Mouse (Mus musculus) stomach, postnatal 0 days (tissue): ENCODE data around the gene B3galt1. TPM values are rescaled to one million over a fixed set of nuclear protein-coding genes. Genes with fewer than 3 reads are reported as not detected.

Experiments
- ATAC-seq: fragments of 200-750 bp; cut with Nextera tagmentation; 2 replicates; pipeline ENCODE4 v1.8.0; 2017; ENCODE audit not compliant: low FRiP score, low TSS enrichment
- DNase-seq: peaks from one replicate; pipeline ENCODE4 v3.0.0-alpha.2; 2016; ENCODE audit warnings: low spot score
- H3K27ac ChIP-seq: fragments of 300-500 bp; sonication (generic); replicated peaks from 2 replicates; pipeline ENCODE4 v1.5.1; 2014; ENCODE audit warnings: mild to moderate bottlenecking, control low read depth
- H3K27me3 ChIP-seq: fragments of 300-500 bp; sonication (generic); 2 replicates; pipeline ENCODE4 v1.6.1; 2014; ENCODE audit warnings: low read length; ENCODE audit not compliant: control insufficient read depth, insufficient read depth
- H3K36me3 ChIP-seq: fragments of 300-500 bp; sonication (generic); 2 replicates; pipeline ENCODE4 v1.6.1; 2014; ENCODE audit warnings: low read length, mixed read lengths; ENCODE audit not compliant: control insufficient read depth, insufficient read depth
- H3K4me1 ChIP-seq: fragments of 300-500 bp; sonication (generic); replicated peaks from 2 replicates; pipeline ENCODE4 v1.6.1; 2014; ENCODE audit warnings: antibody characterized with exemption; ENCODE audit not compliant: control insufficient read depth, insufficient read depth
- H3K4me2 ChIP-seq: fragments of 300-500 bp; sonication (generic); replicated peaks from 2 replicates; pipeline ENCODE4 v1.6.1; 2014; ENCODE audit warnings: low read depth, mild to moderate bottlenecking, control low read depth, moderate library complexity
- H3K4me3 ChIP-seq: fragments of 300-500 bp; sonication (generic); 2 replicates; pipeline ENCODE4 v1.5.1; 2014; ENCODE audit warnings: low read depth, low read length, control low read depth
- H3K9ac ChIP-seq: fragments of 300-500 bp; sonication (generic); 2 replicates; pipeline ENCODE4 v1.6.1; 2014; ENCODE audit warnings: mild to moderate bottlenecking, low read length, control low read depth, mixed read lengths
- H3K9me3 ChIP-seq: fragments of 300-500 bp; sonication (generic); 2 replicates; pipeline ENCODE4 v1.6.1; 2016; ENCODE audit warnings: low read length; ENCODE audit not compliant: control insufficient read depth
- CTCF ChIP-seq: IDR thresholded peaks from 2 replicates; pipeline ENCODE4 v1.5.1; 2016; ENCODE audit warnings: antibody characterized with exemption, low read depth, mild to moderate bottlenecking, moderate library complexity
- EP300 ChIP-seq: optimal IDR thresholded peaks from 2 replicates; pipeline ENCODE3; 2016; ENCODE audit warnings: antibody characterized with exemption
- WGBS: fragments of 180-500 bp; shearing (Covaris S2); extraction: QIAGEN DNeasy Blood & Tissue Kit; methylation state at CpG from one replicate; pipeline ENCODE4 v1.1.7; 2014; 5-methylcytosine and 5-hydroxymethylcytosine counted together
- polyA plus RNA-seq: library from polyadenylated mRNA; unstranded; fragments of >200 nt; fragmentation: Nextera tagmentation; extraction: Ambion mirVana; gene quantifications from 2 replicates; pipeline ENCODE4 v1.2.1, GENCODE M21; 2015

The B3galt1 gene
- polyA plus RNA-seq, 1 experiment from 2014 or later = 2.1 TPM

DNA sequence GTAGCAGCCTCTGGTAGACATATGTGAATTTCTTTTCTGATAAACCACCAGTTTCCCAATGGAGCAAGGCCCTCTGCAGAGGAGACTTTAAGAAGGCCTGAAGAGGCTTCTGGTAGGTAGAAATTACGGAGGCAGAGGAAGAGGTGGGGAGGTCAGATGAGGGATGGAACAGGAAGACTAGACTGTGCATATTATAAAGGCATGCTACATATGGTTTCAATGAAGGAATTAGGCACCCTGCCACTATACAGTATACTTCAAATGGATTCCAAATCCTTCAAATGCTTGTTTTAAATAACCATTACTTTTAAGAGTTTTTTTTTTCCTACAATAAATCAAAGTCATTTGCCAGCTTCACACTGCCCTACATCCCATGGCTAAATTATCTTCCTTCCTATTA, 518.8 kb downstream of the B3galt1 start:
- DNase-seq (no peak), ATAC-seq (no peak)
- Histone ChIP-seq H3K9ac (no peak overlapping the region), H3K27ac (no peak overlapping the region), H3K4me2 (no peak overlapping the region), H3K9me3 (no peaks in the 10 kb centered on the region), H3K36me3 (no peaks in the 10 kb centered on the region), H3K27me3 (no peaks in the 10 kb centered on the region), H3K4me3 (no peak overlapping the region), H3K4me1 (no peaks in the 10 kb centered on the region)
- 67% methylated on average over 1 of the region's 1 CpGs for WGBS
- TF ChIP-seq CTCF = no peak

DNA sequence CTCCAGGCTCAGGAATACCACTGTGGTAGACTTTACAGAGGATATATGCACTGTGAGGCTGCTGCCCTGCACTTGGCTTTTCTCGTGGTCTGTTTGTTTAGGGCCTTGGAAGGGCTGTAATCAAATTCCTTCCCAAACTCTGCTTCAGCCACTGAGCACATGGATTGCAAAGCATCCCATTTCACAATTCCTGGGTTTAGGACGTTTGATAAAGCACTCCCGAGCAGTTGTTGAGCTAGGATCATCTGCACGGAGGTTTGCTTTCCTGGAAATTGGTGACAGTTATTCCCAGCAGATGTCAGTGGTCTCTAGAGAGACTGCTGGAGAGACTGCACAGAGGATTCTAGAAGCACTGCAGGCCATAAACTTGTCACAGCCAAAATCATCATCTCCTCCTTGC, 520.4 kb downstream of the B3galt1 start:
- Histone ChIP-seq H3K27ac (no peak overlapping the region), H3K4me1 (no peaks in the 10 kb centered on the region), H3K4me3 (no peak overlapping the region), H3K27me3 (no peaks in the 10 kb centered on the region), H3K4me2 (no peak overlapping the region), H3K9me3 (no peaks in the 10 kb centered on the region), H3K9ac (no peak overlapping the region), H3K36me3 (no peaks in the 10 kb centered on the region)
- WGBS = 38% methylated on average over 4 of the region's 4 CpGs
- ATAC-seq = no peak
- no peak for DNase-seq
- TF ChIP-seq EP300 (no peak), CTCF (no peak)

DNA sequence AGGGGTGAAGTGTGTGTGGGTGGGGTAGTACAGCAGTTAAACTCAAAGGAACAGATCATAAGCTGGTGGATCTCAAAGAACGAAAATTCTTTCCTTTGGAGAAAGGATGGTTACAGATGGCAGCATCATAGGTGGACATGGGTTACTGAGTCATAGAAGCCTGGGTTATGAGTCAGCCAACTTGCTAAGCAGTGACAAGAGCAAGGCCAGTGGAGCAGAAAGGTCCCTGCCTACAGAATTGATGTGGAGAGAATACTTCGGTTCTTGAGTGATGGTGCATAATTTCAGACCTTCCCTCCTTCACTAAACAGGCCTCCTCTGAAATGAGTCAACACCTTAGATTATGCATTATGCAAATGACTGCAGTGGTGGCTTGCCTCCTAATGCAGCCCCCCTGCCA, 525.9 kb downstream of the B3galt1 start:
- Histone ChIP-seq H3K27ac (no peak overlapping the region), H3K9me3 (no peaks in the 10 kb centered on the region), H3K4me1 (no peaks in the 10 kb centered on the region), H3K27me3 (no peaks in the 10 kb centered on the region), H3K4me3 (no peak overlapping the region), H3K9ac (no peak overlapping the region), H3K36me3 (no peaks in the 10 kb centered on the region), H3K4me2 (no peak overlapping the region)
- DNase-seq (no peak), ATAC-seq (no peak)
- no peak for TF ChIP-seq EP300
- no peak for TF ChIP-seq CTCF
- 81% methylated on average over 2 of the region's 2 CpGs for WGBS

DNA sequence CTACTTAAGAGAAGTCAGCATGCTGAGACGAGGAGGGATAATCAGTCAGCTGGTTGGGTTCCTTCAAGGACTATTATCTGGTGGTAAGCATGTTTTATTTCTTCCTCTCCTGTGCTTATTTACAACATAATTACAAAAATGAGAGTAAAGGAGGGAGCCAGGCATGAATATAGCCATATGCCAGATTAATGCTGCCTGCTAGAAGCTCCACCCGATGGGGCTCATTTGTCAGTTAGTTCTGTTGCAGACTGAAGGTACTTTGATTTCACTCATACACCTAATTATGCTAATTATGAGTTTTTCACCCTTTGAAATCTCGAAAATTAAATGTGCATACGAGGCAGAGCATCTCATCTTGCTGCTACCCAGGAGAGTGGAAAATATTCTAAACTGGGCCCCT, 539.0 kb downstream of the B3galt1 start:
- Histone ChIP-seq H3K27ac (no peak overlapping the region), H3K9ac (no peak overlapping the region), H3K36me3 (no peaks in the 10 kb centered on the region), H3K4me3 (no peak overlapping the region), H3K9me3 (no peaks in the 10 kb centered on the region), H3K27me3 (no peaks in the 10 kb centered on the region), H3K4me1 (no peaks in the 10 kb centered on the region), H3K4me2 (no peak overlapping the region)
- DNase-seq = no peak
- ATAC-seq = no peak
- 72% methylated on average over 4 of the region's 4 CpGs for WGBS
- TF ChIP-seq EP300 (no peak), CTCF (no peak)

DNA sequence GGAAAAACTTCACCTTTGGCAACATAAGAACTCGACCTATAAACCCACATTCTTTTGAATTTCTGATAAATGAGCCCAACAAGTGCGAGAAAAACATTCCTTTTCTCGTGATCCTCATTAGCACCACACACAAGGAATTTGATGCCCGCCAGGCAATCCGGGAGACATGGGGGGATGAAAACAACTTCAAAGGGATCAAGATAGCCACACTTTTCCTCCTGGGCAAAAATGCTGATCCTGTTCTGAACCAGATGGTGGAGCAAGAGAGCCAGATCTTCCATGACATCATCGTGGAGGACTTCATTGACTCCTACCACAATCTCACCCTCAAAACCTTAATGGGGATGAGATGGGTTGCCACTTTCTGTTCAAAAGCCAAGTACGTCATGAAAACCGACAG, 552.4 kb downstream of the B3galt1 start:
- 74% methylated on average over 8 of the region's 8 CpGs for WGBS
- DNase-seq = no peak
- no peaks in the 10 kb centered on the region for H3K9me3 ChIP-seq
- H3K27ac ChIP-seq = no peak overlapping the region
- no peak for TF ChIP-seq EP300
- peak; percentile 43 for TF ChIP-seq CTCF
- H3K4me1 ChIP-seq = no peaks in the 10 kb centered on the region
- H3K27me3 ChIP-seq = no peaks in the 10 kb centered on the region
- no peaks in the 10 kb centered on the region for H3K36me3 ChIP-seq
- no peak overlapping the region for H3K4me2 ChIP-seq
- H3K4me3 ChIP-seq = no peak overlapping the region
- no peak overlapping the region for H3K9ac ChIP-seq
- no peak for ATAC-seq

DNA sequence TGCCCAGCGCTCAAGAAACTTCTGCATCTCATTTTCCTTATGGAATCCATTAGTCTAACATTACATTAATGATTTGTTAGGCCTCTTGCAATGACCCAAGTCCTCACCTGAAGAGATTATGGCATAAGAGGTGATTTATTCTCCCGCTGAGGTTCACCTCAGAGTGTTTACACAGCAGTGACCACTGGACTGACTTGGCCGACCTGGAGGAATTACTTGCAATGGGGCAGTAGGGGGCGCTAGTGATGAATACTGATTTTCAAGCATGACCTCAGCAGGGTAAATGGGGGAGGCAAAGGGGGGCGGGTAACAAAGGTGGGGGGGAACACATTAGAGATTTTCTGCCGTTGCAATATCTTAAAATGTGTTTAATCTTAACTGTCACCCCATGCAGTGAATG, 559.1 kb downstream of the B3galt1 start:
- TF ChIP-seq CTCF (peak; percentile 35; the same call in 1 of the 2 replicates), EP300 (no peak)
- no peak overlapping the region for H3K9ac ChIP-seq
- H3K9me3 ChIP-seq = no peaks in the 10 kb centered on the region
- ATAC-seq (no peak), DNase-seq (no peak)
- no peaks in the 10 kb centered on the region for H3K27me3 ChIP-seq
- no peaks in the 10 kb centered on the region for H3K4me1 ChIP-seq
- H3K27ac ChIP-seq = no peak overlapping the region
- no peak overlapping the region for H3K4me3 ChIP-seq
- WGBS = 40% methylated on average over 6 of the region's 6 CpGs
- H3K36me3 ChIP-seq = no peaks in the 10 kb centered on the region
- H3K4me2 ChIP-seq = no peak overlapping the region

DNA sequence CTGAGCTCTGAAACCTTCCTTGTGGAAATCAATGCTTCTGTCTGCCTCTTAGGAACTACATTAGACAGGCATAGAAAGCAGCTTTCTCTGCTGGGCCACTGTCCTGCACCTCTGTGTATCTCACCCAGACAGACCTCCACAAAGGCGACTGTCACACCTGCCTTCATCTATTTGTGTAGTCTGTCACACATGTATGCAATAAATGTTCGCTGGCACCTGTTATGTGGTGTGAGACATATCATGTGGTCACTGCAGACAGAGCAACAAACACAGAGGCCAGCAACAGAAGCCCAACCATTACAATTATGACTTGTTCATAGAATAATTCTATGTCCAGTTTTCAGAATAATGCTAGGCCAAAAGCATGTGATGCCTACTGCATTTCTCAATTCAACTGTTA, 575.4 kb downstream of the B3galt1 start:
- no peak overlapping the region for H3K4me2 ChIP-seq
- no peaks in the 10 kb centered on the region for H3K4me1 ChIP-seq
- no peaks in the 10 kb centered on the region for H3K36me3 ChIP-seq
- ATAC-seq = no peak
- no peak overlapping the region for H3K9ac ChIP-seq
- H3K27me3 ChIP-seq = no peaks in the 10 kb centered on the region
- DNase-seq = no peak
- no peak overlapping the region for H3K4me3 ChIP-seq
- H3K9me3 ChIP-seq = no peaks in the 10 kb centered on the region
- WGBS = 75% methylated on average over 2 of the region's 2 CpGs
- TF ChIP-seq EP300 (no peak), CTCF (no peak)
- no peak overlapping the region for H3K27ac ChIP-seq
